Mouse (Mus musculus): Measurements from ENCODE around the gene AL732309.1.
A peak's percentile ranks its signal among the peaks of the same experiment; 100 is the strongest.

Gene AL732309.1

DNA sequence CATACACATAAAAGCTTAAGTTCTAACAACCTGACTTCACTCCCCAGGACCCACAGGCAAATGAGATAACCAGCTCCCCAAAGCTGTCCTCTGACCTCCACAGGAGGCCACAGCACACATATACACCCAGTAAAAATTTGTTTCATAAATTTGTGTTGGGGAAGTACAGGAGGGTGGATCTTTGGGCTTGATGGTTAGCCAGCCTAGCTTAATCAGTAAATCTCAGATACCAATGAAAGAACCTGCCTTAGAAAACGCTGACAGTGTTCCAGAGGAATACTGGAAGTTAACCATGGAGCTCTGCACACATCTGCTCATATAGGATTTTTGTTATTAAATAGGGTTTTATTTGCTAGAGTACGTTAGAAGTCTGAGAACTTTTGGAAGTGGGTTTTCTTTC, 29.0 kb downstream of the AL732309.1 start:
- no peak for DNase-seq (ENCODE audit: low spot score in 2 of 2)

DNA sequence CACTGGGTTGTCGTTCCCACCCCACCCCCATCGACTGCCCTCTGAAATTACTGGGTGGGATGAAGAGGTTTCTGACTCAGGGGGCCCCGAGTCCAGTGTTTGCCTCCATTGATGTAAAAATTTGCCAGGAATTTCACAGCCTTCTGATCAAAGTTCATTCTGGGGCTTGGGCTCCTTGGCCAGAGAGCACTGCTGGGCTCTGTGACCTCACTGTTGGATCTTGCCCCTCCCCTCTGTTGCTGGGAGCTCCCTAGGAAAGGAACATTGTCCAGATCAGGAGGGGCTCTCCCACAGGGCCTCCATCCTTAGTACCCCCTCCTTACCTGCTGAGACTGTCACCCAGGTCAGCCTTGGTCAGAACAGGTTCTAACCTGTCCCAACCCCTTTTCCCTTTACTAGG, 32.2 kb downstream of the AL732309.1 start, which contains the start of gene Stpg3:
Stpg3 (minus strand) TSS at position 194 of the 400 bp plus-strand sequence.
- DNase-seq (ENCODE audit: low spot score in 2 of 2): no peak

DNA sequence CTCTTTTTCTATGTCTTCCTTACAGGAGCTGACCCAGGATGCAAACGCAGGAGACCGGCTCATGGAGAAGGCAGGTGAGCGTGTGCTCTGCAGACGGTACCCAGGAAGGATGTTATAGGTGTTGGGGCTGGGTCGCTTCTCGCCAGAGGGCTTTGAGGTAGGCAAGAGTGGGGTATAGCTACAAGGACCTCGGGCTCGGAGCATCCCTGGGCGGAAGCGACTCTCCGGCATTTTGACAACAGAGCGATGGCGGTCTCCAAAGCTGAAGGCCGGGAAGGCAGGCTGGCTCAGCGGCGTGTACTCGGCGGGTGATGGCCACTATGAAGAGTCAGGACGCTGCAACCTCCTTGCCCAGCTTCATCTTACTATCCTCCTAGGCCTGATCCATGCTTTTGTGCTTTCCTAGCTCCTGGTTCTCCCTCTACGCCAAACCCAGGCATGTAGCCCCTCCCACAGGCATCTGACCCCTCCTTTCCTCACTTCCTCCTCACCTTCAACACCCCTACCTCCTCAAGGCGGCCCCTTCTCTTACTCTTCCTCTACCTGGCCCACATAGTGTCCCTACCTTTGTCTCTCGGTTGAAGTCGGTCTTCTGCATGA, 33.3 kb downstream of the AL732309.1 start:
- DNase-seq (ENCODE audit: low spot score in 2 of 2): no peak

DNA sequence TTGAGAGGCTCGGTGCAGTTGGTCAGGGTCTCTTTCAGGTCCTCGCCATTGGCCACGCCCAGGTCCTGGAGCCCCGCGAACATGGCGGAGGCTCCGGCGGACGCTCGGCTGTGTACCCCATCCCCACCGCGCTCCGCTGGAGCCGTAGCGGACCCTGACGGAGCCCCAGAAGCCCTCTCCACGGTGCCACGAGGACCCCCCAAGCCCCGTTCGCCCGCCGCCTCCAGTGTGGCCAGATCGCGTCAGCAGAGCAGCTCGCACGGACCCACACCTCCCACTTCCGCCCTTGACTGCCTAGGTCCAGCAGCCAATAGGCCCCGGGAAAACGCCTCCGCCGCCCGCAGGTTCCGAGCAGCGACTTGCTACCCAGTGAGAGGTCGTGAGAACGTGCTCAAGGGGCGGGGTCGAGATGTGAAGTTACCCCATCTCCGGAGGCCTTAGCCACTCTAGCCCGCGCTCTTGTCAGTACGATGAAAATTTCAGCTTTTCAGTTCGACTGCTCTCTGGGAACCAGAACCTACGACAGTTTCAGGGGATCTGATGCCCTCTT, 35.5 kb downstream of the AL732309.1 start, which contains the start of gene Nelfb:
Nelfb (minus strand) TSS at position 369 of the 550 bp plus-strand sequence.
- peak; percentile 94 to 95 for DNase-seq (ENCODE audit: low spot score in 2 of 2)

DNA sequence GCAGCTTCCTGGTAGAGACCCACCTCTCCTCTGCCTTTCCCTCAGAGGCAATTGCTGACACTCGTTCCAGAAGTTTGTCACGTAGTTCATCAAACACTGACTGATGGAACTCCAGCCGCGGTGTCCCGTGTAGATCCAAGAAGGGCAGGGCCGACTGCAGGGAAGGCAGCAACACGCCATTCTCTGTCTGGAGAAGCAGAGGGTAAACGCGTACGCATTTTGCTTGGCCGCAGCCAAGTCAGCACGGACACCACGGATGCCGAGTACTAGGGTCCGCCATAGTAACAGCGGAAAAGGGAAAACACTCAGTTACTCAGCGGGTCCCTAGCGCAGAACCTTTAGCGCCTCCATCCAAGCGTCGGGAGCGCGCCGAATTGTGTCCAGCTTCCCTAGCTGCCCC, 36.0 kb downstream of the AL732309.1 start:
- DNase-seq (ENCODE audit: low spot score in 2 of 2): peak in 1 of 2 experiments; percentile 38

DNA sequence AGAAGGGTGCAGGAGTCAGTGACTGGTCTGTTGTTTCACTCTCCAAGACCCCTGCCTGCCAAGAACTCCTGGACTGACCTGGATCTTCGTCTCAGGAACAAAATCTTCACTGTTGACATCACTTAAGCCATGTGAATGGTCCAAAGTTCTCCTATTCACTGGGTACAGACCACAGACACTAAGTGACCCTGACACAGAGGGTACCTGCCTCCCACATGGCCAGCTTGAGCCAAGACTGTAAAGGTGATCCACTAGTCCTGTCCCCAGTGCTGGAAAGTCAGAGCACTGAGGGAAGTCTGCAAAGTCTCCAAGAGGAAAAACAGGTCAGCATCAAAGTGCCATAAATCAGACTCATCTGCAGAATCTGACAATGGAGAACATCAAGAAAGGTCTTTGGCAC, 39.1 kb downstream of the AL732309.1 start:
- DNase-seq (ENCODE audit: low spot score in 2 of 2): no peak

DNA sequence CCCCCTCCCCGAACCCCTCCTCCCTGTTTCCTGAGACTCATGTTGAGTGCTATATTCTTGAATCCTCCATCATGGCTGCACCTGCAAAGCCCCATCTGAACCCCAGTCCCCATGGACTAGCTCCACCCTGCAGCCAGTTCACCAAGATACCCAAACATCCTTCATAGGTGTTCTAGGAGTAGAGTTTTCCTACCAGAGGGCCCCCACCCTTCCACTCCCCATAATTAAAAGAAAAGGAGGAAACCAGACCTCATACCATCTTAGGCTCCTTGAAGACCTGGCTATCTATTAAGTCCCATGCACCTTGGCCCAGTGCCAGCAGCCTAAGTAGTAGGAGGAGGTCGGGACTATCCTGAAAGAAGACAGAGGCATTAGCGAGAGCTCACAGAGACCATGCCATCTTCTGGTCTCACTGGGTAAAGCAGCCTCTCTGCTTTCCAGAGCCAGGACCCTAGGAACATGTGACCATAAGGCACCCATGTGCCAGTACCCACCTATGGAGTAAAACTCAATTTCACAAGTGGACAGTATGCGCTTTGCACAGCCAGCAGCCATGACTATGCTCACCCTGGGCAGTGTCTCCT, 42.9 kb downstream of the AL732309.1 start:
- peak in 1 of 2 experiments; percentile 75 for DNase-seq (ENCODE audit: low spot score in 2 of 2)

DNA sequence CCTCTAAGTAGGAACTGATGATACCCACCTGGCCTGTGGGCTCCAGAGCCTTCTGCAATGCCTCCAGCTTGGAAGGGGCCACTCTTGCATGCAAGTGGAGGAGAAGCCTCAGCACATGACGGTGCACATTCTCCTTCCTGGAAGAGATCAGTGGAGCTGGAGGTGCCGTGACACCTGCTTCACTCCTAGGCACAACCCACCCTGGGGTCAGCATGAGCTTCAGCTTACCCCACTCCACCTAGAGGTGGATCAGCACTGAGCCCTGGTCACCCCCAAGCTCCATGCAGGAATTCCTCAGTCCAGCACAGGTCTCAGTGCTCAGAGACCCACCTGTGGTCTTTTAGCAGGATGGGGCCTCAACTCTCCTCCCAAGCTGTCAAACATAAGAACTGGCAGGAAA, 46.0 kb downstream of the AL732309.1 start:
- DNase-seq (ENCODE audit: low spot score in 2 of 2): no peak

DNA sequence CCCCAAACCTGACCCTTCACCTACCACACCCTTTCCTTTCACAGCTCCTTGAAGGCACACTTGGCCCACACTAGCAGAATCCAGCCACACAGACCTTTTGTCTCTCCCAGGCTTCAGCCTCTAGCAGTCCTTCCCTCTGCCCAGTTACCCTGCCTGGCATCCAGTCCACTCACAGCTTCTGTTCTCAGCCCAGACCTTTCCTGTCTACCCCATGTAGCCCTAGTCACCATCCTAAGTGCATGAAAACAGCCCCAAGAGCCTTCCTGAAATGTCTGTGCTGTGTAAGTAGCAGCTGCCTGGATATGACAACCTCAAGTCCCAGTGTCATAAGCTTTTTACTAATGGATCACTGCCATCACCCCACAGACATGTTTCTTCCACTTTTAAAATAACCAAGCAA, 48.7 kb downstream of the AL732309.1 start:
- no peak for DNase-seq (ENCODE audit: low spot score in 2 of 2)

DNA sequence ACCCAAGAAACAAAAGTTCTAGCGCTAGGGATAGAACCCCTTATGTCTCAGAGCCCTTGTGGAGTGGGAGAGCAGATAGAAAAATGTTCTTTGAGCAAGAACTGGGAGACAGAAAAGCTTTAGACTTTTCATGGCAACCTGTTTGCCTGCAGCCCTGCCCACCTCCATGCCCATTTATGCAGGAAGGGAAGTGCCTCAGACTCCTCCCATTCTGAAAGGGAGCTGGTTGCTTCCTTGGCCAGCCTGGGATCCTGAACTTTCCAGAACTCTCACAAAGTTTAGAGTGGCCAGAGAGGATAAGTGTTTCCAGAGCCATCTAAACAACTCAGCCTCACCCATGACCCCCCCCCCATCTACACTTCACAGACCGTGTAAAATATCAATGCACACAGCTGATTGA, 49.5 kb downstream of the AL732309.1 start:
- DNase-seq (ENCODE audit: low spot score in 2 of 2): no peak

DNA sequence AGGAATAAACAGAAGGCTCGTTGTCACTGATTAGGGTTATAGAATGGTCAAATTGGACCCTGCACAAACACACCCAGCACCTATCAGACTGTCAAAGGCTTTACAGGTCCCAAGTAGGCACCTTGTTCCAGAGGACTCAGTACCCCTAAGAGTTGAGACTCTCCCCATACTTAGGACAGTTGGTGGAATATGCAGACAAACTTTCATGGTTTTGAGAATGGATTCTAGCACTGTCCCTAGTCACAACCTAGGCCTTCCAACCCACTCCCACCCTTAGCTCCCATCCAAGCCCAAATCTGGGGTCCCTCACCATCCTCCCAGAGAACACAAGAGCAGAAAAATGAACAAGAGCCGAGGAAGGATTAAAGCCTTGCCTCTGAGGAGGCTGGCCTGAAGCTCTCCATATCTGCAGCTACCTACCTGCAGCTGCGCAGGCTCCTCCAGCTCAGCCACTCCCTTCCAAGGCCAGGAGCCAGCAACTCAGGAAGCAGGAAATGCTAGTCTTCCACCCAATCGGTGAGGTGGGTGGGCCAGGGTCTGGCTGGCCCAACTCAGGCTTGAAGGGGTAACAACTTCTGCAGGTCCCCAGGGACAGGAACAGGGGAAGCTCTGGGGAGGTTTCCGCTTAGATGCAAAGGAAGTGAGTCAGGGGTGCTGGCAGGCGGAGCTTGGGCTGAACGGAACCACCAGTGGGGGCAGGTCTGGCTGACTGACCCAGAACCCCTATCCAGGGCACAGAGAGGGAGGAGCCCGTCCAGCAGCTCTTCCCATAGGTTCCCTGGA, 50.3 kb downstream of the AL732309.1 start, which contains the start of gene Tor4a:
Tor4a (minus strand) TSS at position 715 of the 783 bp plus-strand sequence.
- peak; percentile 62 to 83 for DNase-seq (ENCODE audit: low spot score in 2 of 2)

DNA sequence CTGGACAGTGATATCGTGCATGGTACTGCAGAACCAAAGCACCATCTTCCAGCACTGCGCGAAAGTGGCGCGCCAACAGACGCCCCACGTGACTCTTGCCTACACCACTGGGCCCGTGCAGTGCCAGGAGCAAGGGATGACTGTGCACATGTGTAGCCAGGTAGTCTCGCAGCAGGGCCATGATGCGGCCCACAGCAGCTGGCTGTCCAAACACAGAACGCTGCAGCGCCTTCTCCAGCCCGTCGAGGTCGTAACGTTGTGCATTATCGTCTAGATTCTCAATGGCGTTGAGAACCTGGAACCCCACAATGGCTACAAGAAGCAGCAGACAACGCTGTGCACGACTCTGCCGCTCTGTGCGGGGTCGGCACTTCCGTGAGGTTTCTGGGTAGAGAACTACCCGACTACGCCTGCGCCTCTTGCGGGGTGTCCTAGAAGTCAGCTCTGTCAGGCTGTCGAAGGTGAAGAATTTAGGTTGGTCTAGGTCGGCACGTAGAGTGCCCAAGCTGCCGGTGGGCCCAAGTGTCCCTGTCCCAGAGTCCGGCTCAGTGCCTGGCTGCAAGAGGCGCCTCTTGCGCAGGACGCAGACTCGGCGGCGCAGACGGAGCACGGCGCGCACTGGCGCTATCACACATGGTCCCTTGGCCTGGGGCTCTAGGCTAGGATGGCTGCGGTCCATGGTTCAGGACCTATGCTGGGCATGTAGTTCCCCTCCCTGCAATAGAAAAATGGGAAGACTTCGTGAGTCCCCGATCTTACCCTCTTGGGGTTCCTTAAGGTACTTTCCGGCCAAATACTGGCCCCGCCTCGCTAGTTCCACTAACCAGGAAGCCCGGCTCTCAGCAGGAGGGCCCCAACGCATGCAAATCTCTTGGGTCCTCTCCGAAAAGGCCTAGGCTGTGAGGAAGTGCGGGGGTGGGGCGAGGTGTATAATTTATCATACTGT, 51.2 kb downstream of the AL732309.1 start:
- peak; percentile 65 to 88 for DNase-seq (ENCODE audit: low spot score in 2 of 2)

Data from spleen, postnatal 10 days (tissue).